Mouse (Mus musculus): ENCODE results near the gene Ttc7b.

DNA sequence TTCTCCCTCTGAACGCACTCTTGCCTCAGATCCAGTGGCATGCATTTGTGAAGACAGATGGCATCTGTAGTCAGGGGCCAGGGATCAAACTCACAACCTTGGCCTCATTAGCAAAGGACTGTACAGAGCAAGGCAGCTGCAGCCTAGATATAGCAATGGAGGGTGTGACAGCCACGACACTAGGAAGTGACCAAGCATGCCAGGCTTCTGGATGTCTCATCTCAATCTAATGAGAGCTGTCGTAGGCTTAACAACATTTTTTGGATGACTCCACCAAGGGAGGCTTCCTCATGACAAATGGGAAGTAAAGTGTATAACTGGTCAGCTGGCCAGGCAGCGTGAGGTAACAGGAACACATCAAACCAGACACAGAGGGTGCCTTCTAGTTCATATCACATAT, 94.4 kb downstream of the Ttc7b start:
- TF ChIP-seq CTCF (IDR thresholded peaks at IDR 0.05; ENCODE audit: extremely low read depth, insufficient read depth, insufficient read length, insufficient replicate concordance): no peak
- TF ChIP-seq POLR2A (IDR thresholded peaks at IDR 0.05; ENCODE audit: low read depth, low read length): no peak

Data from spleen, adult 2 months (tissue).